Mouse (Mus musculus): ENCODE results near the gene Prl6a1.

Gene Prl6a1

DNA sequence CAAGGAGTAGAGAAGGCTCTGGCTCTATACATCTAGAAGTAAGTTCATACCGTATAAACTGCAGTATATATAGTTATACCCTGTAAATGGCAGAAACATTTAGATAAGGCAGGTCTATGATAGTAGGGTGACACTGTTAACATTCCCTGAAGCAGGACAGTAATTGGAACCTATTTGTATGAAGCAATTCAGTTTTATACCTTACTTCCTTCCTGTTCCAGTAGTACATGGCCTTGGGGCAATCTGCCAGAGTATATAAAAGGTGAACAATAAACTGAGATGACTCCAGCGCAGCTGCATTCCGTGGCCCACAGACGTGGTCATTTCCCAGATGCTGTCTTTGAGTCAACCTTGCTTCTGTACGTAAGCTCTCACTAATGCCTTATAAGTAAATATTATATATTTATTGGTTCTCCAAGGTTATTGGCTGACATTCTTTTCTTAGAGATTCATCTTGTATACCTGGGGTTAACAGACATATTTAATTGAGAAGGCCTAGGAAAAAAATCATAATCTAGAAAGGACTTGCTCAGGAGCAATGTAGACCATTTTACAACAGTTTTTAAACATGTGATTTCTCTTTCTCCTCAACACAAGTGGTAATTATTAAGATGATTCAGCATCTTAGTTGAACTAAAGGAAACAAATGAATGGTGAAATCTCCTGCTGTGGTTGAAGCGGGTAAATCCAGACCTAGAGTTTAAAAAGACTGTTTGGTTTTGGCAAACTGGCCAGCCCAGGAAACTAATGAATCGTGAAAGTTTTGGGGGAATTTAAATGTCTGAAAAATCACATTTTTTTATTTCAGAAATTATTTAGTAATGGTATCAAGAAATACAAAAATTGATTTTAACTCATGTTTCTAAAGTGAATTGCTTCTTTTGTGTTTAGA is at the start of gene Prl6a1:
TSS of gene Prl6a1 (plus strand) at position 294 of the 892 bp plus-strand sequence.
- no peak for DNase-seq

DNA sequence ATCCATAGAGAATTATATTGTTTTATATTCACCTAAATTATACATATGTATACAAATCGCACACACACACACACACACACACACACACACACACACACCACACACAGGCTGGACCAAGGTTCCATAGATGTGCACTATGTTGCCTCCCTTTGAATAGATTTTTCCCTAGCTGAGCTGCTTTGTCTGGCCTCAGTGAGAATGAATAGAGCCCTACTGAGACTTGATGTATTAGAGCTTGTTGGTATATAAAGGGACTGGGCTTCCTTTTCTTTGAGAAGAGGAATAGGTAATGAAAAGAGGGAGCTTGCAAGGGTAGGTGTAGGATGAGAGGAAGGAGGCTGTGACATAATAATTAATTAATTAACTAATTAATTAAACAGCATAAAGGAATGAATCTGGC is 22.6 kb downstream of the Prl6a1 start:
- no peak for DNase-seq

GRCm38 (mm10) chr13:27342733-27343275 is 30.4 kb downstream of the Prl6a1 start:
- DNase-seq, result no peak

GRCm38 (mm10) chr13:27345373-27345772 is 32.9 kb downstream of the Prl6a1 start, which contains the start of gene Prl8a2:
Gene Prl8a2, plus strand, starts transcription at chr13:27345673.
- DNase-seq, result no peak

Data from kidney, postnatal 4 days (tissue).